Mouse (Mus musculus) neural tube, embryonic 12.5 days (tissue): Measurements from ENCODE around the gene Proser3. TPM values are rescaled to one million over a fixed set of nuclear protein-coding genes. Genes with fewer than 3 reads are reported as not detected.

Source experiments
- ATAC-seq: fragments of 200-750 bp; cut with Nextera tagmentation; 2 replicates; pipeline ENCODE4 v1.8.0; 2017; ENCODE audit warnings: low read depth, mild to moderate bottlenecking, moderate TSS enrichment, moderate library complexity; ENCODE audit not compliant: low FRiP score
- H3K27ac ChIP-seq: fragments of 300-500 bp; sonication (generic); 2 replicates; pipeline ENCODE4 v1.5.1; 2016
- H3K27me3 ChIP-seq: fragments of 300-500 bp; sonication (generic); replicated peaks from 2 replicates; pipeline ENCODE4 v1.6.1; 2016; ENCODE audit warnings: mild to moderate bottlenecking
- H3K36me3 ChIP-seq: fragments of 300-500 bp; sonication (generic); 2 replicates; pipeline ENCODE4 v1.6.1; 2016; ENCODE audit warnings: mild to moderate bottlenecking
- H3K4me1 ChIP-seq: fragments of 300-500 bp; sonication (generic); 2 replicates; pipeline ENCODE4 v1.6.1; 2016
- H3K4me2 ChIP-seq: fragments of 300-500 bp; sonication (generic); replicated peaks from 2 replicates; pipeline ENCODE4 v1.6.1; 2016; ENCODE audit warnings: mild to moderate bottlenecking
- H3K4me3 ChIP-seq: fragments of 300-500 bp; sonication (generic); 2 replicates; pipeline ENCODE4 v1.5.1; 2016
- H3K9ac ChIP-seq: fragments of 300-500 bp; sonication (generic); 2 replicates; pipeline ENCODE4 v1.6.1; 2016; ENCODE audit warnings: mild to moderate bottlenecking
- H3K9me3 ChIP-seq: fragments of 300-500 bp; sonication (generic); 2 replicates; pipeline ENCODE4 v1.6.1; 2016; ENCODE audit warnings: mild to moderate bottlenecking
- WGBS: fragments of 180-500 bp; shearing (Covaris S2); methylation state at CpG from one replicate; pipeline ENCODE4 v1.1.7; 2016; 5-methylcytosine and 5-hydroxymethylcytosine counted together
- polyA plus RNA-seq: library from polyadenylated mRNA; unstranded; fragments of >200 nt; fragmentation: Nextera tagmentation; extraction: Ambion mirVana; gene quantifications from 2 replicates; pipeline ENCODE4 v1.2.1, GENCODE M21; 2016

The Proser3 gene
- polyA plus RNA-seq, 1 experiment from 2014 or later: 9.7 TPM

- Histone ChIP-seq H3K27ac (peak overlapping the region; percentile 62; the same call in 1 of the 2 replicates), H3K4me3 (peak overlapping the region; percentile 95), H3K4me1 (peaks cover 19% of the 10 kb centered on the region), H3K27me3 (no peaks in the 10 kb centered on the region), H3K9ac (peak overlapping the region; percentile 55), H3K4me2 (peak overlapping the region; percentile 75), H3K9me3 (no peaks in the 10 kb centered on the region), H3K36me3 (peaks cover 21% of the 10 kb centered on the region)
- peak; percentile 79 for ATAC-seq
- 26% methylated on average over 40 of the region's 40 CpGs for WGBS
These were observed 37.6 kb upstream of the Proser3 start for GRCm38 (mm10) chr7:30589435-30590301.

GRCm38 (mm10) chr7:30588676-30589434 is 36.8 kb upstream of the Proser3 start, which contains the start of gene Kmt2b:
Gene Kmt2b (minus strand): TSS chr7:30588726.
- Histone ChIP-seq H3K27ac (peak within 1 kb of the TSS; percentile 82), H3K4me2 (peak within 1 kb of the TSS; percentile 75), H3K27me3 (no peaks in the 10 kb centered on the region), H3K9ac (peak within 1 kb of the TSS; percentile 99), H3K4me3 (peak within 1 kb of the TSS; percentile 95), H3K4me1 (peaks cover 19% of the 10 kb centered on the region), H3K36me3 (peaks cover 30% of the 10 kb centered on the region), H3K9me3 (no peaks in the 10 kb centered on the region)
- WGBS: under 1% methylated on average over 61 of the region's 68 CpGs
- peak; percentile 96 for ATAC-seq

- WGBS: under 1% methylated on average over 67 of the region's 67 CpGs
- peak overlapping the region; percentile 99 for H3K9ac ChIP-seq
- peaks cover 38% of the 10 kb centered on the region for H3K36me3 ChIP-seq
- H3K4me2 ChIP-seq: peak overlapping the region; percentile 75
- peak; percentile 31 for ATAC-seq
- no peaks in the 10 kb centered on the region for H3K27me3 ChIP-seq
- H3K4me1 ChIP-seq: peaks cover 19% of the 10 kb centered on the region
- peak overlapping the region; percentile 82 for H3K27ac ChIP-seq
- peak overlapping the region; percentile 95 for H3K4me3 ChIP-seq
- no peaks in the 10 kb centered on the region for H3K9me3 ChIP-seq
These were observed 36.0 kb upstream of the Proser3 start for GRCm38 (mm10) chr7:30587842-30588667.

DNA sequence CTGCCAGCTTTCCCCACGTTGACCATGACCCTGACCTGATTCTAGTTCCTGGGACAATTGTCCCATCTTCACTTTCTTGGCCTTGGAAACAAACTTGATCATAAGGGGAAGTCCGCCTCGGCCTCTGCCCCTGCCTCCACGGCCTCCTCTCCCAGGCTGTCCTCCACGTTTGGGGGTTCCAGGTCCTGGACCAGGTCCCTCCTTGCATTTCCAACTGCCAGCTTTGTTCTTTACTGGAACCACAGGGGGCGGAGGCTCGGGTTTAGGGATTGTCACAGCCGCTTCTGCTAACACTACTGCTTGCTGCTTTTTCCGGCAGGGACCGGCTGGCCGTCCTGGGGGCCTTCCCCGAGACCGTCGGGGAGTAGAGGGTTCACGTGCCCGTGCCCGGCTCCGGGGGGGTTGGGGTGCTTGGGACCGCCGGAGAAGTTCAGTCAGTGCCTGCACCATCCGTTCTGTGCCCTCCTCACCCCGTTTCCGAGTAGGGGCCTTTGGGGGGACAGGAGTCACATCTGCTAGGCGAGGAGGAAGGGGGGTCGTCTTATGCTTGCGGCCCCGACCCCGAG is 34.4 kb upstream of the Proser3 start:
- no peaks in the 10 kb centered on the region for H3K27me3 ChIP-seq
- no peak overlapping the region for H3K27ac ChIP-seq
- H3K4me2 ChIP-seq: peak overlapping the region; percentile 75
- no peak overlapping the region for H3K4me3 ChIP-seq
- peaks cover 19% of the 10 kb centered on the region for H3K4me1 ChIP-seq
- no peak for ATAC-seq
- no peaks in the 10 kb centered on the region for H3K9me3 ChIP-seq
- H3K36me3 ChIP-seq: peaks cover 53% of the 10 kb centered on the region
- 90% methylated on average over 28 of the region's 28 CpGs for WGBS
- H3K9ac ChIP-seq: no peak overlapping the region

DNA sequence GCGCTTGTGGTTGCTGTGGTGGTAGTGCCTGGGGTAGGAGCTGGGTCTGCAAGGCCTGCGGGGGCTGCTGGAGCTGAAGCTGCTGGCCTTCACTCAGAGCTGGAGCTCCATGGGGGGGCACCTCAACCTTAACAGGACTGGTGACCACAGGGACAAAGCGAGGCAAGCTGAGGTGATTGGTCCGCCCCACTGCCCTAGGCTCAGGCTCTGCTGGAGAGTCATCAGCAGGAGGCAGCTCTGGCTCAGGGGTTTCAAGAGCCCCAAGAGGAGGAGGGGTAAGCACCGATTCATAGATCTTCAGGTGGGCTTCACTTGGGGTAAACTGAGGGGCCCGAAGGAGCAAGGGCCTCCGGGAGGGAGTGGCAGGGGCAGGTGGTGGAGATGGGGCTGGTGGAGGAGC is 33.1 kb upstream of the Proser3 start:
- no peak for ATAC-seq
- Histone ChIP-seq H3K9ac (no peak overlapping the region), H3K27me3 (no peaks in the 10 kb centered on the region), H3K4me1 (peaks cover 19% of the 10 kb centered on the region), H3K36me3 (peaks cover 65% of the 10 kb centered on the region), H3K27ac (no peak overlapping the region), H3K4me2 (no peak overlapping the region), H3K4me3 (no peak overlapping the region), H3K9me3 (no peaks in the 10 kb centered on the region)
- 98% methylated on average over 7 of the region's 7 CpGs for WGBS

DNA sequence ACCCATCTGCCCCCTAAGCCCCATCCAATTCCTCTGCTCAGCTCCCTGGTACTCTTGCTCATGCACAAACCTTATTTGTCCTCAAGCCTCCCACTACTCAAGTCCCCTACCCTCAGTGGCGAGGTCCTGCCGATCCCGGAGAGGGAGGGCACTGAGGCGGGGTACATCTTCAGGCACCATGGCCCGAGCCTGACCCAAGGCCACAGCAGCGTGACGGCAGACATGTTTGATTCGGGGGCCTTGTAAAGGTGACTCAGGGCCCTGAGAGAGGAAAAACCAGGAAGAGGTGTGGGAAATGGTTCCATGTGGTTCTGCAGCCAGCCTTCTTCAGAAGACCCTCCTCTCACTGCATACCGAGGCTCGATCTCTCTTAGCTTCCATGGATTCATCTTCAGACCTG is 32.2 kb upstream of the Proser3 start:
- no peak overlapping the region for H3K27ac ChIP-seq
- ATAC-seq: no peak
- no peak overlapping the region for H3K4me2 ChIP-seq
- H3K9ac ChIP-seq: no peak overlapping the region
- no peaks in the 10 kb centered on the region for H3K27me3 ChIP-seq
- peaks cover 13% of the 10 kb centered on the region for H3K4me1 ChIP-seq
- 96% methylated on average over 10 of the region's 10 CpGs for WGBS
- H3K4me3 ChIP-seq: no peak overlapping the region
- no peaks in the 10 kb centered on the region for H3K9me3 ChIP-seq
- H3K36me3 ChIP-seq: peaks cover 73% of the 10 kb centered on the region

- Histone ChIP-seq H3K27ac (no peak overlapping the region), H3K9me3 (no peaks in the 10 kb centered on the region), H3K27me3 (no peaks in the 10 kb centered on the region), H3K36me3 (peaks cover 99% of the 10 kb centered on the region), H3K4me3 (no peak overlapping the region), H3K9ac (no peak overlapping the region), H3K4me1 (peaks cover 2% of the 10 kb centered on the region), H3K4me2 (no peak overlapping the region)
- no peak for ATAC-seq
- 97% methylated on average over 16 of the region's 16 CpGs for WGBS
These were observed 29.4 kb upstream of the Proser3 start for GRCm38 (mm10) chr7:30581547-30581946.

DNA sequence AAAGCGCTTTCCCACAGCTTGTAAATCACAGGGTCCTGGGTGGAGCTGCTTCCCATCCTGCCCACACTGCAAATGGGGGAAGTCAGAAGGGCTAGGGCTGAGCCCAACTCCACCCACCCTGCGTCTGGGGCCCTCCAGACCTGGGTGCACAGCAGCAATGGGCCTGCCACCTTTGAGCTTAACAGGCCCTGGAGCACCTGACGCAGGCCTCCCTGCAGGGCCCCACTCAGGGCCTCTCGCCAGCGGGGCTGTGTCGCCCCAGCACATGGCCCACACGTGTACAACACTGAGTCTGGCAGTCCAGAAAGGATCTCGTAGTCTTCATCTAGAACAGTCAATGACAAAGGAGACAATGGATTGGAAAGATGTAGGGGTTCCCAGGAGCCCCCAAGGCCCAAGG is 27.9 kb upstream of the Proser3 start:
- 95% methylated on average over 8 of the region's 8 CpGs for WGBS
- Histone ChIP-seq H3K9me3 (no peaks in the 10 kb centered on the region), H3K4me3 (no peak overlapping the region), H3K27me3 (no peaks in the 10 kb centered on the region), H3K36me3 (peaks cover 99% of the 10 kb centered on the region), H3K4me2 (no peak overlapping the region), H3K4me1 (no peaks in the 10 kb centered on the region), H3K9ac (no peak overlapping the region), H3K27ac (no peak overlapping the region)
- no peak for ATAC-seq

DNA sequence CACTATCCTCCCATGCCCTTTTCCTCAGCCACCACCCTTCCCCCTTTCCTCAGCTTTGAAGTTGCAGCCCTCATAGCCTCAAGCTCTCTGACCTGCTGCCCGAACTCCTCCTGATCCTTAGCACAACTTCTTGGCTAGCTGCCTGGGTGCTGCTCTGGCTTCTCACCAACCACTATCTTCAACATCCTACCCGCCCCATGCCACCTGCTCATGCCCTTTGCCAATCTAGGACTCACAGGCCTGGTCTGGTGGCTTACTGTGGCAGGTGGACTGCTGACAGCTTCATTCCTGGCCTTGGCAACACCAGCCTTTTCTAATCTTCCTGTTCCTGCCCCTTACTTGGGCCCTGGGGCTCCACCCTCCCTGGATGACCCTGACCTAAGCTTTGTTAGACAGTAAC is 20.9 kb upstream of the Proser3 start:
- WGBS: 84% methylated on average over 2 of the region's 2 CpGs
- Histone ChIP-seq H3K4me3 (no peak overlapping the region), H3K27me3 (no peaks in the 10 kb centered on the region), H3K36me3 (peaks cover 94% of the 10 kb centered on the region), H3K27ac (no peak overlapping the region), H3K4me1 (no peaks in the 10 kb centered on the region), H3K9me3 (no peaks in the 10 kb centered on the region), H3K9ac (no peak overlapping the region), H3K4me2 (no peak overlapping the region)
- ATAC-seq: no peak

- Histone ChIP-seq H3K4me3 (no peak overlapping the region), H3K36me3 (peaks cover 91% of the 10 kb centered on the region), H3K9me3 (no peaks in the 10 kb centered on the region), H3K27ac (no peak overlapping the region), H3K4me1 (no peaks in the 10 kb centered on the region), H3K9ac (no peak overlapping the region), H3K27me3 (no peaks in the 10 kb centered on the region), H3K4me2 (no peak overlapping the region)
- WGBS: 90% methylated on average over 5 of the region's 5 CpGs
- ATAC-seq: no peak
These were observed 20.3 kb upstream of the Proser3 start for GRCm38 (mm10) chr7:30572389-30572788.

GRCm38 (mm10) chr7:30567555-30567954 is 15.5 kb upstream of the Proser3 start:
- no peak for ATAC-seq
- Histone ChIP-seq H3K4me3 (no peak overlapping the region), H3K9ac (no peak overlapping the region), H3K36me3 (peaks cover 66% of the 10 kb centered on the region), H3K27me3 (no peaks in the 10 kb centered on the region), H3K4me1 (peaks cover 10% of the 10 kb centered on the region), H3K27ac (no peak overlapping the region), H3K9me3 (no peaks in the 10 kb centered on the region), H3K4me2 (no peak overlapping the region)
- WGBS: 88% methylated on average over 11 of the region's 11 CpGs
